Mouse (Mus musculus) left cerebral cortex, adult 2 months (tissue): ENCODE measurements around the gene Sos1. TPM values are rescaled to one million over a fixed set of nuclear protein-coding genes. Genes with fewer than 3 reads are reported as not detected.

Experiments
- DNase-seq, 2 experiments: peaks; one replicate each; pipeline ENCODE4 v3.0.0; 2021 to 2022; ENCODE audit warnings: low spot score in 2 of 2, mixed read lengths in 1 of 2; ENCODE audit errors: extremely low spot score in 1 of 2
- H3K27ac ChIP-seq: fragments of 200-600 bp; 2 replicates; pipeline ENCODE4 v1.8.1; 2022
- H3K4me3 ChIP-seq: fragments of 200-600 bp; 2 replicates; pipeline ENCODE4 v1.8.1; 2022
- CTCF ChIP-seq: fragments of 200-600 bp; IDR thresholded peaks from 2 replicates; pipeline ENCODE4 v1.8.1; 2022; ENCODE audit warnings: antibody characterized with exemption, mild to moderate bottlenecking, moderate library complexity
- intact Hi-C: fragments of 180-260 bp; cut with DNase I; formaldehyde crosslinking; loops from one replicate; pipeline ENCODE4 v1.15.1; 2025
- total RNA-seq, 2 experiments: library from RNA; stranded (reverse); gene quantifications; 2 replicates each; pipeline ENCODE4 v1.2.3; 2021

Sos1 gene
- total RNA-seq, 2 experiments from 2014 or later: 33.0 to 36.6 TPM

DNA sequence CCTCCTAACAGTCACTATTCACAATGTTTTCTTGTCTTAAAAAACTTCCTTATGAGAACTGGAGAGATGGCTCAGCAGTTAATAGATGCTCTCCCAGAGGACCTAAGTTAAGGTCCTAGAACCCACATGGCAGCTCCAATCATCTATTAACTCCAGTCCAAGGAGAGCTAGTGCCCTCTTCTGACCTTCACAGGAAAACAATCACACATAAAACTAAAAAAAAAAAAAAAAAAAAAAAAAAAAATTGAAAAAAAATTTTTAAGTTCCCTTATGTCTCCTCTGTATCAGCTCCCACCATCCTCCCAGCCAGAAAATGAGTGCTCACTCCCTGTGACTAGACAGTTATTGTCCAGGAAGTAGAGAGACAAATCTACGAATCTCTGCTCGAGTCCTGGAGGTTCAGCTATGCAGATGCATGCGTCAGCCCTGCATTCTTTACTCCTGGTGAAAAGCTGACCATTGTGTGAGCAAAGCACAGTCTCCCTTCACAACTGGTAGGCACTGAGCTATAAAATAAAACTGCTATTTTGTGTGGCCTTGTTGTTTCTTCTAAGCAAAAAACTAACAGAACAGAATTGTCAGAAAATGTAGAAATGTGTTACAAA is 29.7 kb downstream of the Sos1 start:
- Histone ChIP-seq H3K27ac (no peak overlapping the region), H3K4me3 (no peak overlapping the region)
- intact Hi-C loops: no loop called here
- no peak for DNase-seq
- TF ChIP-seq CTCF: no peak; the same call in 1 of the 2 replicates

DNA sequence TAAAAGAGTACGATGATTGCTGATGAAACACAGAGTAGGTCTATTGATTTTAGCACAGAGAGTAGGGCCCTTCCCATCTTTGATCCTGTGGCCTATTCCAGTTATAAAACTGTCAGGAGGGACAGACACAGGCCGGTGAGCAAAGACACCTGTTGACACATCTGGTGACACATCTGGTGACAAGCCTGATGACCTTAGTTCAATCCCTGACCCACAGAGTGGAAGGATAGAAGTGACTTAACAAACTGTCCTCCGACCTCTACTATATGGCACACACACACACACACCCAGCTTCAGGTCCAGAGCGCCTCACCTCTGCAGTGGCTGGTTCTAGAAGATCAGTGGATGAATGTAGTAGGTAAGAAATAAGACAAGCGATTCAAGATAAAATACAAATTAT is 33.8 kb downstream of the Sos1 start:
- Histone ChIP-seq H3K27ac (no peak overlapping the region), H3K4me3 (no peak overlapping the region)
- DNase-seq: no peak
- TF ChIP-seq CTCF: no peak
- intact Hi-C loops: no loop called here

- no peak overlapping the region for H3K4me3 ChIP-seq
- TF ChIP-seq CTCF: no peak
- no peak overlapping the region for H3K27ac ChIP-seq
- intact Hi-C loops: no loop called here
- DNase-seq: no peak
These were observed 34.8 kb downstream of the Sos1 start for GRCm38 (mm10) chr17:80445433-80445832.

DNA sequence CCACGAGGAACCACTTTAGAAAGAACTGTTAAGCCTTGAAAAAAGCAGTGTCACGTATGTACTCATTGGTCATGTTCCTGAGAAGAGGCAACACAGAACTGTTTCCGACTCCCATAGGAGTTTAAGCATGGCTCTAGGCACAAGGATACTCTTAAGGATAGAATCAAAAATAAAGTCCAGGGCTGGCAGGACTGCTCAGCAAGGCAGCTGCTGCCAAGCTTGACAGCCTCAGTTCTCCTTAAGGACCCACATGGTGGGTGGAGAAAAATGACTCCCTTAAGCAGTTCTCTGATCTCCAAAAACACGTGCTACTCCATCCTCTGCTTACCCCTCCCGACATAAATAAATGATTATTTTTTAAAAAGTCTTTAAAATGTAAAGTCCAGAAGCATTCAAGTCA is 44.6 kb downstream of the Sos1 start:
- no peak for TF ChIP-seq CTCF
- Histone ChIP-seq H3K4me3 (no peak overlapping the region), H3K27ac (no peak overlapping the region; the same call in 1 of the 2 replicates)
- intact Hi-C loops: no loop called here
- no peak for DNase-seq

- intact Hi-C loops: no loop called here
- no peak for TF ChIP-seq CTCF
- Histone ChIP-seq H3K4me3 (no peak overlapping the region), H3K27ac (peak overlapping the region; percentile 41)
- DNase-seq: no peak
These were observed 45.8 kb downstream of the Sos1 start for GRCm38 (mm10) chr17:80434430-80434829.

DNA sequence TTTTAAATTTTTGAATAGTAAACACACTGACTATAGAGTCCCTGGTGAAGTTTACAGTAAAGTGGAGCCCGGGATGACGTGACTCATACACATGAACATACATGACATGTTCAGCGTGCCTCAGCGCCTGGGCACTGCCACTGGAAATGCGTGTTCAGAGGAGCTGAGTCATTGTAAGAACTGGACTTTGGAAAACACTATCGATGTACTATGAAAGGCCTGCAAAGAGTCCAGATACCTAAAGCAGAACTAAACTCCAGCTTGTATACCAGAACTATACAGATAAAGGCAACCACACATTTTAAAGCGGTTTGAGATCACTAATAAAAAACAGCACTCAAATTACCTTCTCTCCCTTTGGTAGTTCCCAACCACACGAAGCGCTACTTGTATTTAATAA is 48.3 kb downstream of the Sos1 start:
- TF ChIP-seq CTCF: no peak
- no peak for DNase-seq
- intact Hi-C loops: no loop called here
- H3K27ac ChIP-seq: peak overlapping the region; percentile 4; the same call in 1 of the 2 replicates
- H3K4me3 ChIP-seq: peak overlapping the region; percentile 24

- Histone ChIP-seq H3K27ac (peak overlapping the region; percentile 80), H3K4me3 (no peak overlapping the region)
- intact Hi-C loops: no loop called here
- no peak for TF ChIP-seq CTCF
- no peak for DNase-seq
These were observed 52.3 kb downstream of the Sos1 start for GRCm38 (mm10) chr17:80427966-80428365.

- H3K27ac ChIP-seq: peak overlapping the region; percentile 80
- intact Hi-C loops: no loop called here
- H3K4me3 ChIP-seq: no peak overlapping the region
- no peak for DNase-seq
- TF ChIP-seq CTCF: no peak
These were observed 53.4 kb downstream of the Sos1 start for GRCm38 (mm10) chr17:80426901-80427300.

DNA sequence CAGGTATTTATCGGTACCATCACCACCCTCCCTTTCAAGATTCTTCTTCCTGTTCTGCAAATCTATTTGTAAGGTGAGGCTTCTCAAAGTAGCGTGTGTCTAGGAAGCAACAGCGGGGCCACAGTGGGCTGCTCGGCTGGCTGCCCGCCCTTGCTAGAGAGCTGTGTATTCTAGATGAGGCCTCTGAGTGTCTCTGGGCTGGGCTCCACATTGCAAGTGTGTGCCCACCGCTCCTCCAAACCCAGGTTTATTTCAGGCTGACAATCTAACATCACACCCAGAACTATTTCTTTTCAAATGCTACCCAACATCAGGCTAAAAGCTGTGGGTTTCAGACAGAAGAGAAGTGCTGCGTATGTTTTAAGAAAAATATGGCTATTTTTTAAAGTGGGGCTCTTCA is 54.1 kb downstream of the Sos1 start:
- Histone ChIP-seq H3K4me3 (no peak overlapping the region), H3K27ac (peak overlapping the region; percentile 80)
- TF ChIP-seq CTCF: no peak
- DNase-seq: no peak
- intact Hi-C loops: no loop called here

GRCm38 (mm10) chr17:80420998-80421397 is 59.3 kb downstream of the Sos1 start:
- Histone ChIP-seq H3K27ac (no peak overlapping the region), H3K4me3 (no peak overlapping the region)
- intact Hi-C loops: no loop called here
- no peak for DNase-seq
- no peak for TF ChIP-seq CTCF

GRCm38 (mm10) chr17:80418572-80419210 is 61.6 kb downstream of the Sos1 start:
- no peak for DNase-seq
- Histone ChIP-seq H3K4me3 (no peak overlapping the region), H3K27ac (no peak overlapping the region)
- intact Hi-C loops: no loop called here
- no peak for TF ChIP-seq CTCF

- H3K4me3 ChIP-seq: no peak overlapping the region
- no peak for DNase-seq
- TF ChIP-seq CTCF: peak; percentile 49
- intact Hi-C loops: no loop called here
- H3K27ac ChIP-seq: no peak overlapping the region
These were observed 69.1 kb downstream of the Sos1 start for GRCm38 (mm10) chr17:80411182-80411581.

GRCm38 (mm10) chr17:80398243-80398642 is 82.0 kb downstream of the Sos1 start:
- intact Hi-C loops: no loop called here
- no peak for TF ChIP-seq CTCF
- H3K27ac ChIP-seq: no peak overlapping the region

More at GRCm38 (mm10) chr17:80398243-80398642, 82.0 kb downstream of the Sos1 start:
- no peak for DNase-seq
- H3K4me3 ChIP-seq: no peak overlapping the region
